Mouse (Mus musculus): Measurements from ENCODE around the gene Dram2. TPM values are rescaled to one million over a fixed set of nuclear protein-coding genes. Genes with fewer than 3 reads are reported as not detected.
"Not testable (repeated sequence)": the region's sequence is repeated elsewhere in the genome, so short reads cannot be mapped to it uniquely, and the experiment has no call there.

The Dram2 gene
- polyA plus RNA-seq, 1 experiment: 36.1 TPM

DNA sequence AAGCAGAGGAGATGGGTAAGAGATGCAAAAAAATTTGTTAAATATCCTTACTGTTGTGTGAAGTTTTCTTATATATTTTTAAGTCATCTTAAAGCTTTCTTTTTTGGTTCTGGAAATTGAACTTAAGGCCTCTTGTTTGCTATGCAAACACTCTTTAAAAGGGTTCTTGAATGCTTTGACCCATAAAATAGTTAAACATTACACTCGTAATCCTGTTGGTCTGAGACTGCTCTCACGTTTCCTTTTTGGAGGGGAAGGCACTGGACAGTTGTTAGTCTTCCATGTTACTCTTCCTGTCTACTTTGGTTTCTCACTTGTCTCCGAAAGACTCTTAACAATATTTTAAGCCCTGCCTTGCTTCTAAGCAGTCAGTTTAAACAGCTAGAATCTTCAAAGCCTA lies 1.4 kb downstream of the Dram2 start:
- TF ChIP-seq POLR2A (IDR thresholded peaks at IDR 0.05; ENCODE audit: borderline replicate concordance, extremely low read depth, insufficient read depth, insufficient read length, poor library complexity, severe bottlenecking): no peak
- TF ChIP-seq CTCF (IDR thresholded peaks at IDR 0.05; ENCODE audit: borderline replicate concordance, extremely low read depth, insufficient read depth, insufficient read length): no peak
- DNase-seq (ENCODE audit: low read depth): no peak

DNA sequence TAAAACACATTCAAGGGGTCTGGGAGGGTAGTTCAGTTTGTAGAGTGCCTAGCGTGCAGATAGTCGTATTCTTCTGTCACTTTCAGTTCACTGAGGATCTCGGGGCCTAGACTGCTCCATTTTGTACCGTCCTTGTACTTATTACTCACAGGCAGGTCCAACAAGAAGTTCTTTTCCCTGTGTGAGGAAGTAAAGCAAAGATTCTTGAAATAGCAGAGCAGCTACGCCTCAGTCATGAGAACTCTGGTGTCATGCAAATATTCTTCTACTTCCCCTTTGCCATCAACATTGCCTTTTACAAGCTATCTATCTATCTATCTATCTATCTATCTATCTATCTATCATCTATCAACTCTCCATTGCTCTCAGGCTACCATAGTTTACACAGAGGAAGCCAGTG lies 5.8 kb downstream of the Dram2 start:
- TF ChIP-seq CTCF (IDR thresholded peaks at IDR 0.05; ENCODE audit: borderline replicate concordance, extremely low read depth, insufficient read depth, insufficient read length) (no peak), POLR2A (IDR thresholded peaks at IDR 0.05; ENCODE audit: borderline replicate concordance, extremely low read depth, insufficient read depth, insufficient read length, poor library complexity, severe bottlenecking) (no peak)
- DNase-seq (ENCODE audit: low read depth): no peak

DNA sequence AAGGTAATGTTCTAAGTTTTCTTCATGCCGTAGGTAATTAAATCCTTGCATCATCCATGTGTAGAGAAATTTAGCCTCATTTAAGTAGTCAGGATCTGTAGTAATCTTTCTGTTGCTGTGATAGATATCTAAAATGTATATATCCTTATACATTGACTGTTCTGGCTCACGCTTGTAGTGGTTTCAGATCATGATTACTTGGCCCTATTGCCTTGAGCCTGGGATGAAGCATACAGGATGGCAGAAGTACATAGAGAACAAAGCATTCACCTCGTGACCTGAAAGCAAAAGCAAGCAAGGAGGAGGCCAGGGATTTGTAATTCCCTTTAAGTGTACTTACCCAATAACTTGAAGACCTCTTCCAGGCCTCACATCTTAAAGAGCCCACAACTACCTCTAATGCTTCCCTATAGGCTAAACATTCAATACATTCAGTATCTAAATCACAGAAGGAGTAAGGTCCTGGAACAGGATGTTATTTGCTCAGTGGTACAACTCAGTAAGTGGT lies 8.2 kb downstream of the Dram2 start:
- no peak for TF ChIP-seq CTCF (IDR thresholded peaks at IDR 0.05; ENCODE audit: borderline replicate concordance, extremely low read depth, insufficient read depth, insufficient read length)
- TF ChIP-seq POLR2A (IDR thresholded peaks at IDR 0.05; ENCODE audit: borderline replicate concordance, extremely low read depth, insufficient read depth, insufficient read length, poor library complexity, severe bottlenecking): no peak
- DNase-seq (ENCODE audit: low read depth): no peak

DNA sequence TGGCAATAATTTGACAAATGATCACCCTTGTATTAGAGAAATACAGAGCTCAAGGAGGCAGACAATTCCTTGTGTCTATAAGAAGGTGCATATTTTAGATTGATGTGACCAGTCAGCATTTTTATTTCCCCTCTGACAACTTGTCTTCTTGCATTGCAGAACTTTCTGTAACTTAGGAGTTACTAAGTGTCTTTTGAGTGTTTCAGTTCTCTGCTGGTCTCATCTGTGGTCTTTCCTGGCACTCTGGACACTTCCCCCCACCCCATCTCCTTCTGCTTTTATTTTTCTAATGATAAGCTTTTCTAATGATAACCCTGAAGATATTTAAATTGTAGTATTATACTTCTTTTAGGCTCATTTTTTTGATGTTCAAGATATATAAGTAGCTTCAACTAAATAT lies 10.7 kb downstream of the Dram2 start:
- TF ChIP-seq POLR2A (IDR thresholded peaks at IDR 0.05; ENCODE audit: borderline replicate concordance, extremely low read depth, insufficient read depth, insufficient read length, poor library complexity, severe bottlenecking): no peak
- no peak for TF ChIP-seq CTCF (IDR thresholded peaks at IDR 0.05; ENCODE audit: borderline replicate concordance, extremely low read depth, insufficient read depth, insufficient read length)
- DNase-seq (ENCODE audit: low read depth): no peak

DNA sequence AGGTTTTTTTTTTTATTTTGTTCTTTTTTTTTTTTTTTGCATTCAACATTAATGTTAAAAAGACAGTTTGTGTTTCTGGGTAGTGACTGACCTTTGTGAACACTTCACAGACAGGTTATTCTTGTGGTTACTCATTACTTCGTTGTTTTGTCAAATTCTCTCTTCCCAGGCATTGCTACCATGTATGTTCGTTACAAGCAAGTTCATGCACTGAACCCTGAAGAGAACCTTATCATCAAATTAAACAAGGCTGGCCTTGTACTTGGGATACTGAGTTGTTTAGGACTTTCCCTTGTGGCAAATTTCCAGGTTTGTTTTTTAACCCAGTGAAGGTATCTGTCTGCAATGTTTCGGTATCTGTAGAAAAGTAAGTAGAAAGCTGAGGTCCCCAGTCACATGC lies 18.3 kb downstream of the Dram2 start:
- DNase-seq (ENCODE audit: low read depth): no peak

DNA sequence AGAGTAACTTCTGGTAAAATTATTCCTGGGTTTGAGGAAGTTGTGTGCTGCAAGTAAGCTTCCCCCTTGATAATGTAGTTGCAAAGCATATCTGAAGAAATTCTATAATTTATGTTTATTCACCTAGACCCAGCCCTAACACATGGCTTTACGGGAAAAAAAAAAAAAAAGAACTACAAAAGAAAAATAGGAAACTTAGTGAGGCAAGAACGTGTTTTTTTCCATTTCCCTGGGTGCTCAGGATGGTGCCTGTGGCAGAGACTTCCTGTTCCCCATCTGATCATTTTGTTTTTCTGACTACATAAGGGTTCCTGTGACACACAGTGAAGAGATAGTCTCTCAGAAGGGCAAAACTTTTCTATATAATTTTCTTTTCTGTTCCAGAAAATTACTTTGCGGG lies 25.6 kb downstream of the Dram2 start:
- DNase-seq (ENCODE audit: low read depth): no peak
- TF ChIP-seq POLR2A (IDR thresholded peaks at IDR 0.05; ENCODE audit: borderline replicate concordance, extremely low read depth, insufficient read depth, insufficient read length, poor library complexity, severe bottlenecking): no peak
- TF ChIP-seq CTCF (IDR thresholded peaks at IDR 0.05; ENCODE audit: borderline replicate concordance, extremely low read depth, insufficient read depth, insufficient read length): no peak

More for the DNA sequence above, 18.3 kb downstream of the Dram2 start:
- TF ChIP-seq POLR2A (IDR thresholded peaks at IDR 0.05; ENCODE audit: borderline replicate concordance, extremely low read depth, insufficient read depth, insufficient read length, poor library complexity, severe bottlenecking) (no peak), CTCF (IDR thresholded peaks at IDR 0.05; ENCODE audit: borderline replicate concordance, extremely low read depth, insufficient read depth, insufficient read length) (no peak)

DNA sequence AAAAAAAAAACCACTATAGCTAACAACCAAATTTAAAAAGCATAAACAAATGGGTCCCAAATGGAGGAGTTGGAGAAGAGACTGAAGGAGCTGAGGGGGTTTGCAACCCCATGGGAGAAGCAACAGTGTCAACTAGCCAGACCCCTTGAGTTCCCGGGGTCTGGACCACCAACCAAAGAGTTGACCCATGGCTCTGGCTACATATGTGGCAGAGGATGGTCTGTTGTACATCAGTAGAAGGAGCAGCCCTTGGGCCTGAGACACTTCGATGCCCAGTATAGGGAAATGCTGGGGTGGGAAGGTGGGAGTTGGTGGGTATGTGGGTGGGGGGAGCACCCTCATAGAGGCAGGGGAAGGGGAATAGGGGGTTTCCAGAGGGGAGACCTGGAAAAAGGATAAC lies 31.7 kb downstream of the Dram2 start:
- DNase-seq (ENCODE audit: low read depth): no peak
- TF ChIP-seq POLR2A (IDR thresholded peaks at IDR 0.05; ENCODE audit: borderline replicate concordance, extremely low read depth, insufficient read depth, insufficient read length, poor library complexity, severe bottlenecking) (no peak), CTCF (IDR thresholded peaks at IDR 0.05; ENCODE audit: borderline replicate concordance, extremely low read depth, insufficient read depth, insufficient read length) (no peak)

DNA sequence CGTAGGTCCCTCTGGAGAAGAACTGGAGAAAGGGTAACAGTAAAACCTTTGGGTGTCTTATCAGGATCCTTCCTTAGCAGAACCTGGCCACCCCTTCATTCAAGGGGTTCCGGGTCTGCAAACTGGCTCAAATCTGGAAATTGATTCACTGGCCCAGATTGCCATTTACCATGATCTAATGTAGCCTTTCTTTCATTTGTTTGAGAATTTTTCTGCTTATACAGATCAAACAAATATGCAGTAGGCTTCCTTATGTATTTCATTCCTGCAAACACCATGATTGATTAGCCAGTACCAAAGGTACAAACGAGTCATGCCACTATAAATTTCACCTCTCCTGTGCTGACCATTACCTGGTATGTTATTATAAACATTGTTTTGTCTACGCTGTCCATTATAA lies 46.0 kb downstream of the Dram2 start:
- not testable (repeated sequence) for DNase-seq (ENCODE audit: low read depth)

DNA sequence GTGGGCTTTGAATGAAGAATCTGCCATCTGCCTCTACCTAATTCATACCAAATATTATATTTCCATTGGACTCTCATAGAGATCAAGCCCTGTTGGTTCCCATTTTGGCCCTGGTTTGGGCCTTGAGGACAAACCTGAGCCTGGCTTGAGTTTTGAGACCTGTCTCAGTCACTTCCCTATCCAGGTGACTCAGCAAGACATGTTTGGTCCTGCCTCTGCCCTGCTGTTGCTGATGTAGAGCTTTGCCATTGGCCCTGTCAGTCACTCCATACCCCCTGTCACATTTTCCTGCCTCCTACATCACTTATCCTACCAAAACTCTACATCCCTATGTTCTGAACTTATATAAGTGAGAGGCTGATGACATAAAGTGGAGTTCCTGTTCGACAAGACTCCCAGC lies 70.5 kb downstream of the Dram2 start:
- DNase-seq (ENCODE audit: low read depth): no peak
- no peak for TF ChIP-seq CTCF (IDR thresholded peaks at IDR 0.05; ENCODE audit: borderline replicate concordance, extremely low read depth, insufficient read depth, insufficient read length)
- no peak for TF ChIP-seq POLR2A (IDR thresholded peaks at IDR 0.05; ENCODE audit: borderline replicate concordance, extremely low read depth, insufficient read depth, insufficient read length, poor library complexity, severe bottlenecking)

Other genes starting within 250 kb of the Dram2 start
- gene Chil6, start 141.6 kb upstream of the Dram2 start, polyA plus RNA-seq (2012; rRNA removed): not detected in 2 replicates
- 0.29 and 0.49 TPM in 2 replicates for gene Dennd2d, start 65.4 kb upstream of the Dram2 start, polyA plus RNA-seq (2012; rRNA removed)
- gene Cept1, start within 50 bp of the Dram2 start, polyA plus RNA-seq (2012; rRNA removed): 27.9 and 30.0 TPM in 2 replicates
- gene Lrif1, start 137.2 kb downstream of the Dram2 start, polyA plus RNA-seq (2012; rRNA removed): 14.3 and 15.5 TPM in 2 replicates
- gene Cd53, start 242.4 kb downstream of the Dram2 start, polyA plus RNA-seq (2012; rRNA removed): 3.0 and 3.1 TPM in 2 replicates